Mouse (Mus musculus) activated CD4-positive, CD25-positive, alpha-beta regulatory T cell, adult 9 weeks (primary cell): ENCODE results near the gene Gclc. TPM values are rescaled to one million over a fixed set of nuclear protein-coding genes. Genes with fewer than 3 reads are reported as not detected.

Experiments
- polyA plus RNA-seq: library from polyadenylated mRNA; unstranded; fragments of 100-300 nt; shearing (Covaris generic); gene quantifications from one replicate; pipeline ENCODE4 v1.2.1, GENCODE M21; 2017

Gclc gene
- 2.9 TPM for polyA plus RNA-seq

GRCm38 (mm10) chr9:77753853-77754727 is at the start of gene Gclc:
TSS of gene Gclc (plus strand) at chr9:77754535.

Other genes with a start within 250 kb of the Gclc start
- gene Lrrc1, start 209.7 kb upstream of the Gclc start, polyA plus RNA-seq = 3.5 TPM
- not detected for gene Klhl31, start 118.0 kb upstream of the Gclc start, polyA plus RNA-seq
- gene Elovl5, start 162.8 kb downstream of the Gclc start, polyA plus RNA-seq = 228 TPM